Mouse (Mus musculus): Measurements from ENCODE around the gene Ermn.

Ermn gene

DNA sequence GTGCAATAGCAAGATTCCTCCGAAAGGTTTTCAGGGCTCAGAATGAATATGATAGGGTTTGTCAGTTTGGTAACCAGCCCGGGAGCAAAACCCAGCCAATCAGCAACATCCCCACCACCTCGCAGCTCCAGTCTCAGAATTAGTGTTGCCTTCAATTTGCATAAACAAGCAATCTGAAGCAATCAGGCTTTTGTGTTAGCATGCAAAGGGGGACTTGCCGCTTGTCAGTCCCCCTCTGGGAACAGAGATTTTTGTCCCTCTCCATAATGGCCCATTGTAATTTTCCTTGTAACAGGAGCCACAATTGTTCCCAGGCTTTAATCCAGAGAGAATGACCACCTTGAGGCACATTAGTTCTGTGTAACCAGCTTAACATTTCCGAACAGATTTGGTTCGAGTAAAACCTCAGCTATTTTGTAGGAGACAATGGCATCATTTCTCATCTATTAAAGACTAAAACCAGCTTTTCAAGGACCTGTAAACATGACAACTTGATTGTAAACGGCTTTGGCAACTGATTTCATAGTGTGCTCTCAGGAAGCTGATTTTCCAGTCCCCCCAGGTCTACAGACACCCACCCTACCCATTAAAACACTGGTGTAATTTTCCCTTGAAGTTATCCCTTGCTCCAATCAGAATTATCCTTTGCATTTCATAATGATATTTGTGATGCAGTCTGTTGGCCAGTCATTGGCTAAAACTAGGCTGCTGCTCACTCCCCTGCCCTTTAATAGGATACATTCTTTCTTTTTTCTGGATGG, at the start of gene Ermn:
Ermn (minus strand) TSS at position 44 of the 761 bp plus-strand sequence.
- Histone ChIP-seq H3K27me3 (ENCODE audit: control insufficient read depth, insufficient read depth, low read length, poor library complexity, severe bottlenecking) (no peaks in the 10 kb centered on the region), H3K36me3 (ENCODE audit: control insufficient read depth, insufficient read depth, low read length, poor library complexity, severe bottlenecking) (no peaks in the 10 kb centered on the region)
- no peak for DNase-seq (ENCODE audit: low read depth, low spot score)

DNA sequence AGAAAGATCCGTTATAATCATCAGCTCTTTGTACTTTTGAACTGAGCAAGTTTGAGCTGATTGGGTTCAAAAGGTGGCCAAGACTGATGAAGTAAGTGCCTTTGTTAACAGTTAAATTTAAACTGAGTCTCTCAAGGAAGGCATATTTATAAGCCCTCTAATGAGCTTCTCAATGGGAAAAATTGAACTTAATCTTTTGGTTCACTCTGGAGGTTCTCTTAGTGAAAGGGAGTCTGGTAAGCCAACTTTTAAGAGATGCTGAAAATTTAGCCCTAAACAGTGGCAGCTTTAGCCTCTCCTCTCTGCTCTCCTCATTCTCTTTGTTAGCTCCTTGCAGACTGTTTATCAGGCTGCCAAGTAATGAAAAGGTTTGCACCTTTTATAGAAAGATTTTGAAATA, 42.2 kb upstream of the Ermn start:
- DNase-seq (ENCODE audit: low read depth, low spot score), result no peak
- no peaks in the 10 kb centered on the region for H3K36me3 ChIP-seq (ENCODE audit: control insufficient read depth, insufficient read depth, low read length, poor library complexity, severe bottlenecking)
- H3K27me3 ChIP-seq (ENCODE audit: control insufficient read depth, insufficient read depth, low read length, poor library complexity, severe bottlenecking), result no peaks in the 10 kb centered on the region

DNA sequence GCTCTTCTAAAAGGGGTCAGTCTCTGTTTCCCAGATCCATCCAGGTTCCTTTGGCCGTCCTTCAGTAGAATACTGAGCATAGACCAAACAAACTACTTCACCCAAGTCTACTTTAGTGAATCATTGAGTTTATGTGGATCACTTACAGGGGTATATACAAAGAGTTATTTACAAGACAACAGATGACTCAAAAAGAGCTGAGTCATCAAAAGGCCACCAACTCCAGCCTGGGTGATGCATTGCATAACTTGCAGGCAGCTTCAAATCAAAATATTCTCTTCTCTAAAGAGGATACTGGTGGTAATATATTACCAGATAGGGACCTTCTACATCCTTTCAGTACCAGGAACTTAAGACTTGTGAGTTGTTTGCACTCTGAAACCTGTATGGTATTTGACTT, 33.8 kb upstream of the Ermn start:
- H3K27me3 ChIP-seq (ENCODE audit: control insufficient read depth, insufficient read depth, low read length, poor library complexity, severe bottlenecking), result no peaks in the 10 kb centered on the region
- no peaks in the 10 kb centered on the region for H3K36me3 ChIP-seq (ENCODE audit: control insufficient read depth, insufficient read depth, low read length, poor library complexity, severe bottlenecking)
- no peak for DNase-seq (ENCODE audit: low read depth, low spot score)

DNA sequence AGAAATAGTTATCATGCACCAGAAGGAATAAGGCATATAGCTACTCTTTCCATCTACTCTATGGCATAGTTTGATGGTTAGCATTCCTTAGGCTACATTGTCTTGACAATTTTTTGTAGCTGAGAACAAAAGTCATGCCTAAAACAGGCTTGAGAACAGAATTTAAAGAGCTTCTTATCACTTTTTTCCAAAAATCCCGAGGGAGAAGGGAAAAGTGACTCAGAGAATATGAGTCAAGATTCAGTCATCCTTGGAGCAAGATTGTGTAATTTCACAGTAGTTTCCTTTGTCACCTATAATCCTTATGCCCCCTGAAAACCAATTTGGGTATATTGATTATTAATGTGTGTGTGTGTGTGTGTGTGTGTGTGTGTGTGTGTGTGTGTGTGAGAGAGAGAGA, 27.2 kb upstream of the Ermn start:
- no peaks in the 10 kb centered on the region for H3K36me3 ChIP-seq (ENCODE audit: control insufficient read depth, insufficient read depth, low read length, poor library complexity, severe bottlenecking)
- DNase-seq (ENCODE audit: low read depth, low spot score), result no peak
- no peaks in the 10 kb centered on the region for H3K27me3 ChIP-seq (ENCODE audit: control insufficient read depth, insufficient read depth, low read length, poor library complexity, severe bottlenecking)

DNA sequence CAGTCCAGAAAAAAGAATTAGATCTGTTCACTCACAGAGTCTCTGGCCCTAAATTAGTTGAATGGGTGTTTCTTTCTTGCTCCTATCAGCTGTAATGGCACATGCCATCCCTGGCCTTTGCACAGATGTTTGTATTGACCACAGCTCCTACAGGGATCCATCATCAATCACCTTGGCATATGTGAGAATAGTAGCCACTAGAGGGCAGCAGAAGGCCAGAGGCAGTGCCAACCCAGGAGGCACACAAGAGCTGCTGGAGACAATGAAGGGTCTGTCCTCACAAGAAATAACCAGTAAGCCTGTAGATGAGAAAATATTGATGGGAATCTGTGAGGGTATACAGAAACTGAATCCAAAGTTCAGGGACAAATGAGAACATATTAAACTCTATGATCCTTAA, 2.7 kb upstream of the Ermn start:
- Histone ChIP-seq H3K36me3 (ENCODE audit: control insufficient read depth, insufficient read depth, low read length, poor library complexity, severe bottlenecking) (no peaks in the 10 kb centered on the region), H3K27me3 (ENCODE audit: control insufficient read depth, insufficient read depth, low read length, poor library complexity, severe bottlenecking) (no peaks in the 10 kb centered on the region)
- peak; percentile 85 for DNase-seq (ENCODE audit: low read depth, low spot score)

DNA sequence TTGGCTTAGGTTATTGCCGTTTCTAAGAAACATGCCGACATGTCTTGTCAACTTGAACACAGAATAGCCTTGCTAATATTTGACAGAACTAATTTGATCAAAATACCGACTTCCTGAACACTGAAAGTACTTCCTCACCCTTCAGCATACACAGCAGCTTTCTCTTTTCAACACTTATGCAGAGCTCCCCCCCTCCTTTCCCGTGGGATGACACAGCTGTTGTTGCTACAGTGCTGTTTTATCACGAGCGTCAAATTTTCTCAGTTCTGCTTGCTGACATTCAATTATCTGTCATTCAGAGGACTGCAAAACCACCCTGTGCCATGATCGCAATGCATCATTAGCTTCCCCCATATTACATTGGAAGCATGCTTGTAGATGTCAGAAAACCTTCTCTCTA, 10.8 kb downstream of the Ermn start:
- peak; percentile 10 for DNase-seq (ENCODE audit: low read depth, low spot score)
- no peaks in the 10 kb centered on the region for H3K27me3 ChIP-seq (ENCODE audit: control insufficient read depth, insufficient read depth, low read length, poor library complexity, severe bottlenecking)

DNA sequence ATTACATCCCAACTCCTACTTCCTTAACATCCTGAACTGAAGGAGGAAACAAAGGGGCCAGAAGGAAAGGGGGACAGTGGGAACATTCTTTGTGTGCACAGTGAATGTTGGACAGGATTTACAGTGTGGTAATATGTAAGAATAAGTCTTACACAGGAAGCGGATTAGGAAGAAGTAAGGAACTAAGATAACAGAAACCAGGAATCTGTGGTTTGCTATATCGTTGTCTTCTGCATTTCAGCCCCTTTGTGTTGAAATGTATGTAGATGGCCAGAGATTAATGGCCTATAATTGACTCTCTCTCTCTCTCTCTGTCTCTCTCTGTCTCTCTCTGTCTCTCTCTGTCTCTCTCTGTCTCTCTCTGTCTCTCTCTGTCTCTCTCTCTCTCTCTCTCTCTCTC, 15.7 kb downstream of the Ermn start:
- no peaks in the 10 kb centered on the region for H3K36me3 ChIP-seq (ENCODE audit: control insufficient read depth, insufficient read depth, low read length, poor library complexity, severe bottlenecking)
- no peak for DNase-seq (ENCODE audit: low read depth, low spot score)
- H3K27me3 ChIP-seq (ENCODE audit: control insufficient read depth, insufficient read depth, low read length, poor library complexity, severe bottlenecking), result no peaks in the 10 kb centered on the region

More for the DNA sequence above, 10.8 kb downstream of the Ermn start:
- no peaks in the 10 kb centered on the region for H3K36me3 ChIP-seq (ENCODE audit: control insufficient read depth, insufficient read depth, low read length, poor library complexity, severe bottlenecking)

DNA sequence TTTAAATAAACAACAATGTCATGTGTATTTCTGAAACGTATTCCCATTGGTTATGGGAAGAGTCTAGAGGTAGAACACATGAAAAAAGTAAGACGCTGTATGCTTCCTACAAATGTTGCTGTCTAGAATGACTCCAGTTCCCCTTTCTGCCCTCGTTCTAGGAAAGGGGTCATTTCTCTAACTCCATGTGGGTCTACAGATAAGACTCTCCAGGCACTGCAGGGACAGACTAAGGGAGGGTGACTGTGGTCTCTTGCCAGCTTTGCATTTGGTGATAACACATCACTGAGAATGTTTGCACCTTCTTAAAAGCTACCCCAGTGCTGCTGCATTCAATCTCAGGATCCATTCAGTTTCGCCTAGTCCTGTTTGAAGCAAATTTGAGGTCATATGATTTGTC, 17.0 kb downstream of the Ermn start:
- no peak for DNase-seq (ENCODE audit: low read depth, low spot score)
- no peaks in the 10 kb centered on the region for H3K36me3 ChIP-seq (ENCODE audit: control insufficient read depth, insufficient read depth, low read length, poor library complexity, severe bottlenecking)
- no peaks in the 10 kb centered on the region for H3K27me3 ChIP-seq (ENCODE audit: control insufficient read depth, insufficient read depth, low read length, poor library complexity, severe bottlenecking)

DNA sequence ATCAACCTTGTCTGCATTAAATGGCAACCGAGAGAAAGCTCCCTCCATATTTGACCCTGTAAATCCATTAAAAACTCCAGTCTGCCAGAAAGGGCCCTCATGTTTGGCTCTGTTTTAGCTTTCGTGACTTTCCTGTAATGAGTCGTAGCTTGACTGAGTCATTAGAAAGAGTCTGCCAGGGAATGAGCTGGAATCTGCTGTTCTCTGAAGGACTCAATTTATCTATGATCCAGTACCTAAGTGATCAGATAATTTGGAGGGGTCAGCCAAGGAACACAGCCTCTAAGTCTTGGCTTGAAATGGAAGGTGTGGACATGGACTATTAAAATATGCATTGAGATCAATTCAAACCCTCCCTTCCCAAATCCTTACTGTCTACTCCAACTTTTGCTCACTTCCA, 21.2 kb downstream of the Ermn start:
- Histone ChIP-seq H3K27me3 (ENCODE audit: control insufficient read depth, insufficient read depth, low read length, poor library complexity, severe bottlenecking) (no peaks in the 10 kb centered on the region), H3K36me3 (ENCODE audit: control insufficient read depth, insufficient read depth, low read length, poor library complexity, severe bottlenecking) (no peaks in the 10 kb centered on the region)
- DNase-seq (ENCODE audit: low read depth, low spot score), result no peak

DNA sequence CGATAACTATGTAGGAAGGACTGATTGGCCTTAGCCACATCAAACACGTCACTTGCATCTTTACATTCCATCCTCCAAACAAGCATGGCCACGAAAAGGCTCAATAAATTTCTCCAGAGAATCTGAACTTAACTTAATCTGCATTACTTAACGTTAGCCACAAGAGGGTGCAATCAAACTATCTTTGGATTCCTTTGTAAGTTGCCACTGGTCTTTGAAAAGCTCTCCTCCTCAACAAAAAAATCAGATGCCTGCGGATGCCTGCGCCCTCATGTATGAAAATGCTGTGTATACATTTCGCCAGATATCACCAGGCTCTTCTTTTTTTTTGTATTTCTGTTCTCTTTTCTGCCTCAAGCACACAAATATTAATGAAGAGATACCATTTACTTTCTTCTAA, 23.3 kb downstream of the Ermn start:
- no peaks in the 10 kb centered on the region for H3K27me3 ChIP-seq (ENCODE audit: control insufficient read depth, insufficient read depth, low read length, poor library complexity, severe bottlenecking)
- H3K36me3 ChIP-seq (ENCODE audit: control insufficient read depth, insufficient read depth, low read length, poor library complexity, severe bottlenecking), result no peaks in the 10 kb centered on the region
- DNase-seq (ENCODE audit: low read depth, low spot score), result peak; percentile 74

DNA sequence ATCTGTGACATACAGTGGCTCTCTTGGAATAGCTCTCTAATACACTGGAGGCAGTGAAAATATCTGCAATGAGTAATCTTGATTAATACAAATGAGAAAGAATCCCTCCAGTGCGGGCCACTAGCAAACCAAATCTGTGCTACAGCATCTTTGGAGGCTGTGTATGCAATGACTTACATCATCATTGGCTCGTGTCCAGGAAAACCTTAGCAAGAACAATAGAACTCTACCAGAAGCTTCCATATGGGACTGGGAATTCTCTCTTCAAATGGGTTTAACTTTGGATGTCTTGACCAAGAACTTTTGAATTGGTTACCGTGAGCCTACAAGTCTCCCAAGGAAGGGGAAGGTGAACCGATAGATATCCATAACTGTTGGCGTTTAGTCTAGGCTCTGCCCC, 25.9 kb downstream of the Ermn start:
- Histone ChIP-seq H3K36me3 (ENCODE audit: control insufficient read depth, insufficient read depth, low read length, poor library complexity, severe bottlenecking) (no peaks in the 10 kb centered on the region), H3K27me3 (ENCODE audit: control insufficient read depth, insufficient read depth, low read length, poor library complexity, severe bottlenecking) (no peaks in the 10 kb centered on the region)
- DNase-seq (ENCODE audit: low read depth, low spot score), result no peak

DNA sequence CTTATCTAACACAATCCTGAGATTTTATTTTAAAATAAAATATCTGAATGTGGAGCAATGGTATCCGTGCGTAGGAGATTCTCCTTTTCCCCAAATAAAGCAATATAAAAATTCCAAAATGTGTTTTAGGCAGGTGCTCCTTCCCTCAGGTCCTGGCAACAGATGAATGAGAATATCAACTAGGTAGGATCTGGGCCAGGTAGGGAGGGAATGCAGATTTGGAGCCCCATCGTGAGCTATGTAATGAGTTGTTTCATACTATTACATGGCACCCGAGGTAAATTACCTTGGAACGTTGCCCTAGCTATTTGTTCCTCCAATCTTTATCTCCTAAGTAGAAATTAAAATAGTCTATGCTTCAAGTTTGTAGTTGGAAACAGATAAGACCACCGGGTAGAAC, 29.1 kb downstream of the Ermn start:
- H3K36me3 ChIP-seq (ENCODE audit: control insufficient read depth, insufficient read depth, low read length, poor library complexity, severe bottlenecking), result no peaks in the 10 kb centered on the region
- DNase-seq (ENCODE audit: low read depth, low spot score), result no peak
- no peaks in the 10 kb centered on the region for H3K27me3 ChIP-seq (ENCODE audit: control insufficient read depth, insufficient read depth, low read length, poor library complexity, severe bottlenecking)

DNA sequence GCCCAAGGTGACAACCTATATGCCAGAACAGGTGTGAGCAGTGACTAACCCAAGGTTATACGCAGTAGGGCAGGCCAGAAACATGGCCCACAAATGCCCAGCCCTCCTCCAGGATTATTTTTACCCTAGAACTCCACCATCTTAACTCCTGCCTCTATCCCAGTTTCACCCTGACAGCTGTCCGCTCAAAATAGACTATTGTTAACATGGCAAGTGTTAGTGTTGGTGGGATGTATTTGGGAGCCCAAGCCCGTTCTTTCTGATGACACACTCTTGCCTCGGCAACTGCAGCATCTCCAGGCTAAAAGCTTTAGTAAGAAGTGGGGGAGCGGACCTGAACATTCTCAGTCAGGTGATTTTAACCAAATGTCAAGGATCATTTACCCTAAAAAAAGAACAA, 45.6 kb downstream of the Ermn start:
- no peak for DNase-seq (ENCODE audit: low read depth, low spot score)
- no peaks in the 10 kb centered on the region for H3K27me3 ChIP-seq (ENCODE audit: control insufficient read depth, insufficient read depth, low read length, poor library complexity, severe bottlenecking)
- H3K36me3 ChIP-seq (ENCODE audit: control insufficient read depth, insufficient read depth, low read length, poor library complexity, severe bottlenecking), result no peaks in the 10 kb centered on the region

DNA sequence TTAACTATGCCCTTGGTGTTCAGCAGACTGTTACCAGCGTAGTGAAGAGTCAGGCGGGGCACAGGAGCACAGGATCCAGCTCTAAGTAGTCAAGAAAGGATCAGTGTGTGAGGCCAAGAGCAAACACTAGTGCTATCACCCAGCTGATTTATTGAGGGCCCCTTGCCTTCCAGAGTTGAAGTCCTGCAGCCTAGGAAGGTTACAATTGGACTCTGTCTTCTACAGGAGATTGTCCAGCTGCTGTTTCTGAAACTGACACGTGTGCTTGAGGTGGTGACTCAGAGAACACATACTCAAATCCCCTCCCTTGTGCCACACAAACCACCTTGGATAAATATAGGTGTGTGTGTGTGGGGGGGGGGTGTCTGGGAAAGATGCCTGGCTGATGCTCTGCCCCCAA, 51.2 kb downstream of the Ermn start:
- no peak for DNase-seq (ENCODE audit: low read depth, low spot score)
- no peaks in the 10 kb centered on the region for H3K36me3 ChIP-seq (ENCODE audit: control insufficient read depth, insufficient read depth, low read length, poor library complexity, severe bottlenecking)
- no peaks in the 10 kb centered on the region for H3K27me3 ChIP-seq (ENCODE audit: control insufficient read depth, insufficient read depth, low read length, poor library complexity, severe bottlenecking)

DNA sequence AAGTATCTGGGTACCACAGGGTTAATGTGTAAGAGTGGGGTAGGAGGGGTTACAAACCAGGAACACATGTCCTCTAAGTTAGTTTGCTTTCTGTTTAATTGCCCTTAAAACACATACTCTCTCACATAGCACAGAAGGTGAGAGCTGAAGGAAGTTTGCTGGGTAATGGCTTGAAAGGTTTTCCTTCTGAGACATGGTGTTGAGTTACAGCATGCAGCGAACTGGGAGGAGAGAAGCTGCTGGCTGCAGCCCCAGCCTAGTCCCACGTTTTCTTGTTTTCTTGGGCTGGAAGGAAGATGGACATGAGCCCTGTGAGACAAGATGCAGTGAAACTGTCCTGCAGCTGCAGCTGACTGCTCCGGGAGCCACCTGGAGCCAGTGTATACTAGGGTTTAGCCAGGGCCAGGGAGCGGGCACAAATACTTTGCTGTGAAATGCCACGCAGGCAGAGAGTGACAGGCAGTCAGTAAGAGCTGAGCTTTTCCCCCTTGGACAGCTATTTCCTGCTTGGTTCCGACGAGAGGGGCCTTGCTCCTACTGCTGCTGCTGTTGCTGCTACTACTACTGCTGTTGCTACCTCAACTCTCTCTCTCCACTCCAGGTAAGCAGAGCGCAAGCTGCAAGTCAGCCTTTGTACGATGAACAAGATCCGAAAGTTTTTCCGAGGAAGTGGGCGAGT, 54.8 kb downstream of the Ermn start, which contains the start of gene Galnt5:
Galnt5 (plus strand) TSS at position 133 of the 679 bp plus-strand sequence.
- Histone ChIP-seq H3K36me3 (ENCODE audit: control insufficient read depth, insufficient read depth, low read length, poor library complexity, severe bottlenecking) (no peaks in the 10 kb centered on the region), H3K27me3 (ENCODE audit: control insufficient read depth, insufficient read depth, low read length, poor library complexity, severe bottlenecking) (no peaks in the 10 kb centered on the region)
- no peak for DNase-seq (ENCODE audit: low read depth, low spot score)

All from splenic B cell, adult 2 months (primary cell).